Mouse (Mus musculus): ENCODE results near the gene Iqce.
"Not testable (repeated sequence)": the region's sequence is repeated elsewhere in the genome, so short reads cannot be mapped to it uniquely, and the experiment has no call there.

Iqce gene

DNA sequence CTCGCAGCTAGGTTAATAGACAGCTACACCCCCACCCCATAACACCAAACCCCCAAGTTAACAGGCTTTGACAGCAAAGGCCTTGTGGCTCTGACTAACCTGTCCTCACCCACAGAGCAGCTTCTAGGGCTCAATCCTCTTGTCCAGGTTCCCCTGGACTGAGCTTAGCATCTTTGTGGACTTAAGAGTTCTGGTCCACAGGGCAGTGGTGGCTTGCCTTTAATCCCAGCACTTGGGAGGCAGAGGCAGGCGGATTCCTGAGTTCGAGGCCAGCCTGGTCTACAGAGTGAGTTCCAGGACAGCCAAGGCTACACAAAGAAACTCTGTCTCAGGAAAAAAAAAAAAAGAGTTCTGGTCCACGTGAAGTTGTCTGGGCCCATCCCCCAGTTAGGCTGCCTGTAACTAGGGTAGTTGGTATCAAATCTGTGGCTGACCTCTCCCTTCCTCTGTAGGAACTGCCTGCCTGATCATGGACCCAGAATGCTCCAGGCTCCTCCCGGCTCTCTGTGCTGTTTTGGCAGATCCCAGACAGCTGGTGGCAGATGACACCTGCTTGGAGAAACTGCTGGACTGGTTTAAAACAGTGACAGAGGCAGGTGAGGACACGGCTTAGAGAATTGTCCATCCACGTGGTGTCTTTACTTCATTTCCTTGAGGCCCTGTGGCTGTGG lies 3.5 kb upstream of the Iqce start:
- no peak for DNase-seq (ENCODE audit: low spot score in 2 of 2)

DNA sequence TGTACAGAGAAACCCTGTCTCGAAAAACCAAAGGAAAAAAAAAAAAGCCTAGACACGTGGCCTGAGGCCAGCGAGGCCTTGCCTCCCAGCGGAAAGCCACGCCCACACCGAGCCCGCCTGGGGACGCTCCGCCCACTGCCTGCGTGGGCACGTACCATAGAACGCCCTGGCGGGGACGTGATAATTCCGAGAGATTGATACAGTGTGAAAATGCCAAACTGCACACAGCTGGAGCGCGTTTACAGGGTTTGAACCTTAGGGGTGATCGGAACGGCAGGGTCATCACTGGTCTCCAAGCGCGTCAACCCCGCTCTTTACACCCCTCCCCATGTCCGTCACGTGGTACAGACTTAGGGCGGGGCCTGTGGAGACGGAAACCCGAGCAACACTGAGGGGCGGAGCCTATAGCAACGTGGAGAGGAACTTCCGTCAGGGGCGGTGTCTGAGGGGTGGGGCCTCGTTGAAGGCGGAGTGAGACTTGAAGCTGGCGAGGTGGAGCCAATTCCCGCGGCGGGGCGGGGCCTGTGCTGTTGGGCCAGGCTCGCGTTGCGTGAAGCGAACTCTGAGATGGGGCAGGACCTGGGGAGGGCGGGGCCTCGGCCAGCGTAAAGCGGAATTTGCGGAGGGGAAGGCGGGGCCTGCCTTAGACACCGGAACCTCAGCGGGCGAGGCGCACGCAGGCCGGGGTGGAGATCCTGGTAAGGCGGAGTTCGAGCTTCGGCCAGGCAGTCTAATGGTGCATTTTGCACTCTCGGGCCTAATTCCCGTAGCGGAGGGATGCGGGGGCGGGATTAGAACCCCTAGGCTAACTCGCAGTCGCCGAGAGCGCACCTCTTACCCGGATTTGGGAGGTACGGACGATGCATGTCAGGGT lies 2.4 kb upstream of the Iqce start, which contains the start of gene Brat1:
TSS of gene Brat1 (plus strand) at position 634 of the 874 bp plus-strand sequence.
- peak; percentile 100 for DNase-seq (ENCODE audit: low spot score in 2 of 2)

DNA sequence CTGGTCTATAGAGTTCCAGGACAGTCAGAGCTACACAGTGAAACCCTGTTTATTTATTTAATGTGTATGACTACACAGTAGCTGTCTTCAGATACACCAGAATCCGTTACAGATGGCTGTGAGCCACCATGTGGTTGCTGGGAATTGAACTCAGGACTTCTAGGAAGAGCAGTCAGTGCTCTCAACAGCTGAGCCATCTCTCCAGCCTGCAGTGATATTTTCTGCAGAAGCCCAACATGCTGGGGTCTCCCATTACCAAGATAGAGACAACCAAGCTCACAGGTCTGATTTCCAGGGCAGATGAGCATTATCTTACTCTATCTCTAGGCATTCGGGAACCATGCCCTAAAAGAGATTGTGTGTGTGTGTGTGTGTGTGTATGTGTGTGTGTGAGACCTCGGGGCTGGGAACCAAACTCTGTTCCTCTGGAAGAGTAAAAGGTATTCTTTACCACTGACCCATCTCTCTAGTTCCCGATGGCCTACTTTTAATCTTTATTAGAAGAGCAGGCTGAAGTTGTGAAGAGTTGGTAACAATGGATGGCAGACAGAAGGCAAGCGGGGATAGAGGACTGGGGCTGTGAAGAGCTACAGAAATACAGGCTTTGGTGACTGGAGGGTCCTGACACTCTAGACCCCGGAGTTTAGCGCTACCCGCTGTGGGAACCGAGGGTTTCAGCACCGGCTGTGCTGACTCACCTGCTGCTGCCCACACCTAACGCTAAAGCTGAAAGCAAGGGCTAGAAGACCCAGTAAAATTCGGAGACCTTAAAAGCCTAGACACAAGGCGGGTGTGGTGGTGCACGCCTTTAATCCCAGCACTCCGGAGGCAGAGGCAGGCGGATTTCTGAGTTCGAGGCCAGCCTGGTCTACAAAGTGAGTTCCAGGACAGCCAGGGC lies 1.6 kb upstream of the Iqce start:
- no peak for DNase-seq (ENCODE audit: low spot score in 2 of 2)

DNA sequence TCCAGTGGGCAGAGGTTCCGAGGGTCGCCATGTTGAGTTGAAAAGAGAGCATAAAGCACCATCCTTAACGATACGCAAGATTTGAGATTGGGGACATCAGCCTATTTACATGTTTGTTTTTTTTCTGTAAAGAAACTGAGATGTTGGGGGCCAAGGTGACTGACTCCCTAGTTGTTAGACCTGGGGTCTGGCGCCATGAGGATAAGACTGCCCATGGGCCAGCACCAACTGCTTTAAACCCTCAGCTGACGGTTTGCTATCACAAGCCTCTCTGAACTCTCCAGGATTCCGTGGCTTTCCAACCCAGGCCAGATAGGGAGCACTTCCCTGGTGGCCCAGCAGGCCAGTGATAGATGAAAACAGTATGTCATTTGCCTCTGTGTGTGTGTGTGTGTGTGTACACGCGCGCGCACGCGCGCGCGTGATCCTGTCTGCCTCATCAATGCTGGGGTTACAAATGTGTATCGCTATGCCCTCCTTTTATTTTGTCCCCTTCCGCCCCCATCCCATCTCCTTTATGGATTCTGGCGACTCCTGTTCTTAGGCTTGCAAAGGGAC lies 519 bp upstream of the Iqce start:
- no peak for DNase-seq (ENCODE audit: low spot score in 2 of 2)

DNA sequence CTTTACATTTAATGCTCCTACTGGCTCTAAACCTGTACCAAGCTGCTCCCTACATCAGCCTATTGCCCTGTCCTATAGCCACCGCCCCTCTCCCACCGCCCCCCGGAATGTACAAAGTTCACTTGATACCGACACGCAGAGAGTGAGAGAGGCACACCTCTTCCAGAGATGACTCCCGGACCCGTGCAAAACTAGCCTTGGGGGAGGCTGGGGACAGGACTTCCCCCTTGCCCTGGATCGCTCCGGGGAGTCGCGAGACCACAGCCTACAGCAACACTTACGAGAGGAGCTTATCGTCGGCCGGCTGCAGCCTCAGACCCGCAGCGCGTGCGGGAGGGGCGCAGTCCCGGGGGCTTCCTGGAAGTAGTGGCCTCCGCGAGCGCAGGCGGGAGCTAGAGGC lies 517 bp downstream of the Iqce start:
- no peak for DNase-seq (ENCODE audit: low spot score in 2 of 2)

DNA sequence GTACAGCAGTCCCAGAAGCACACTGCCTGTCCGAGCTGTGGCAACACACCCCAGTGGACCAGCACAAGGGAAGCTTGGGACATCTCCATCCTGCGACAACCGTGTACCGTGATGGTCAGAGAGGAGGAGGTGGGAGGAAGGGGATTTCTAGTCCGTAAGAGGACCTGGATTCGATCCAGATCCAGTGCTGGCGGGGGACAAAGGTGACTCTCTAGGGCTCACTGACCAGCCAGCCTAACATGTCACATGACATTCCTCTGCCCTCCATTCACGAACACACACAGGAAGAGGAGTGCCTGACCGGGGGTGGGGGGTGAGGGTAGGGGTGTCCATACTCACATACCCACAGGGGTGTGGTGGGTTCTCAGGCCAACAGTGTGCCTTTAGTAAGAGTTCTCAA lies 2.4 kb downstream of the Iqce start:
- no peak for DNase-seq (ENCODE audit: low spot score in 2 of 2)

DNA sequence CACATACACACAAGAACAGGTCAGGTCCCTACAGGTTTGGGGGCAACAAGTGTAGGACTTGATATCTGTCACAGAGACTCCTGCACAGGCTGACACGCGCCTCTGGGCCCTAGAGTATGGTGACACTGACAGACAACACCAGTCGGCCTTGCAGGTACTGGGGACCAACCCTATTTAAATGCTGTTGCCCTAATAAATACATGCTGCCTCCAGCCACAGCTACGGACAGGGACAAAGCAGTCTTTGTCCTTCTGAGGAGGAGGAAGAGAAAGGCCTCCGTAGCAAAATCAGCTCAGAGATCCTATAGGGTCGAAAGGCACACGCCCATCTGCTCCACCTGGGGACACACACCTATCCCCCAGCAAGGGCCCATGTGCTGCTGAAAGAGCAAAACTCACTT lies 6.2 kb downstream of the Iqce start:
- no peak for DNase-seq (ENCODE audit: low spot score in 2 of 2)

DNA sequence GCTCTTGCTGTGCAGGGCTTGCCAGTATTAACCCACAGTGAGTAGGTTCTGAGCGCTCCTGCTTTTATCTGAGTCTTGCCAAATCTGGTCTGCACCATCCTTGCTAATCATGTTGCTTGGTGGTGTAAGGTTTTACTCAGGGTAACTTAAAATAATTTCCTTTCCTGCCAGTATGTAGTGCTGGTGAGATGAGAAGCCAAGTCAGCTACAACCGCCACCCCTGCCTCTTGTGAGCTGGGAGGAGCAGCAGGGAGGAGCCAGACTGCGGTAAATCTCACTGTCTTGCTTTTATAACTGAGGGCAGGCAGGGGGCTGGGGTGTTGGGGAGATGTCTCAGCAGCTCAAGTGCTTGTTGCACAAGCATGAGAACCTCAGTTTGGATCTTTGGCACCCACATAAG lies 13.7 kb downstream of the Iqce start:
- peak in 1 of 2 experiments; percentile 65 for DNase-seq (ENCODE audit: low spot score in 2 of 2)

DNA sequence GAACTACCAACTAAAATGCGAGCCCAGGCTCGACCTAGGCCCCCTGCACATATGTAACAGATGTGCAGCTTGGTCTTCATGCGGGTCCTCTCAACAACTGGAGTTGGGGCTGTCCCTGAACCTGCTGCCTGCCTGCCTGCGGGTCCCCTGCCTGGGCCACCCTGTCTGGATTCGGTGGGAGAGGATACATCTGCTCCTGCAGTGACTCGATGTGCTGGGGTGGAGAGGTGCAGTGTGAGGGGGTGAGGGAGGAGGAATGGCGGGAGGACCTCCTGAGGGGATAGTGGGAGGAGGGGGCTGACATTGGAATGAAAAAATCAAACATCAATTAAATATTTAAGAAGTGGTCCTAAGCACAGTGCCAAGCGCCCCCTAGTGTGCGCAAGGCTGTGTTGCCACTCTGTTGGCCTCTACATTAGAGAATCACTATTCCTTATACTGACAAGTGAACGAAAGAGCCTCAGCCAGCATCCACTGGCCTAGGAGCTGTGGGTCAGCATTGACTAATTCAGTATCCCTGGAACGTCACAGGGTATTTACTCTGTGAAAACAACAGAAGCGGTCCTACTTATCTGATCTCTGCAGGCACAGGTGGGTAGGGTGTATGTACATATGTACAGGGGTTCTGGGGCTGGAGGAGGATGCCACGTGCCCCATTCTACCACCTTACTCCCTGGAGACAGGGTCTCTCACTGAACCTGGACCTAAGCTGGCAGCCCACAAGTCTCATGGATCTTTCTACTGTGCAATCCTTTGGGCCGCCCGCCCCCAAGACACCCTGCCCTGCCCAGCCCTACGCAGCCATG lies 17.6 kb downstream of the Iqce start:
- no peak for DNase-seq (ENCODE audit: low spot score in 2 of 2)

DNA sequence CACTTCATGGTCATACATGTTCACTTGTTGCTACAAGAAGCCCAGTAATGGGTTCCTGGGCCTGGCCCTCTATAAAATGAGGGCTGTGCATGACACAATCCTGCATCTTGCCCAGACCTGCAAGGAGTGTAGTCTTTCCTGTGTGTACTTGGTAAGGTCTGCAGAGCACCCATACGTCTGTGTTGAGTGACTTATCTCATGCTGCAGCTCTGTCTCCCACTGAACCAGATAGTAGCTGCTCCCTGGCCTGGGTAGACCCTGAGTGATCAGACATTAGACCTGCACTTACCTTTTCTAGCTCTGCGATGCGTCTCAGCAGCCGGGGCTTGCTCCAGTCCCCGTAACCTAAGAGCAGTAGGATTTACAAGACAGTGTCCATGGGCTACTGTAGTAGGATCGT lies 20.1 kb downstream of the Iqce start:
- no peak for DNase-seq (ENCODE audit: low spot score in 2 of 2)

DNA sequence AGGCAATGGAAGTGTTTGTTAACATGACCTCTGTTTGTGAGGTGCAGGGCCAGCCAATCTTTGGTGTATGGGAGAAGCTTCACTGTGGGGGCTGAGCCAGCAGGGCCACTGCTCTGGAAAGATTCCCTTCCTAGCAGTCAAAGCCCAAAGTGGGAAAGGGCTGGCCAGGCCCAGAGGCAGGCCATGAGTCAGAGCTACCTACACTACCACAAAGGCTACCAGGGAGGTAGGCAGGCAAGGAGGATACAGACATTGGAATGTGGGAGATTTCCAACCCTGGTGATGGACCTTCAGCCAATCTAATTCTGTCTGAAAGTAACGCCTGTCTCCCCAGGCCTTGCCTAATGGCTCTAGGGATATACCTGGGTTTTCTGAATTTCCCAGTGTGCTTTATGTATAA lies 21.2 kb downstream of the Iqce start:
- no peak for DNase-seq (ENCODE audit: low spot score in 2 of 2)

DNA sequence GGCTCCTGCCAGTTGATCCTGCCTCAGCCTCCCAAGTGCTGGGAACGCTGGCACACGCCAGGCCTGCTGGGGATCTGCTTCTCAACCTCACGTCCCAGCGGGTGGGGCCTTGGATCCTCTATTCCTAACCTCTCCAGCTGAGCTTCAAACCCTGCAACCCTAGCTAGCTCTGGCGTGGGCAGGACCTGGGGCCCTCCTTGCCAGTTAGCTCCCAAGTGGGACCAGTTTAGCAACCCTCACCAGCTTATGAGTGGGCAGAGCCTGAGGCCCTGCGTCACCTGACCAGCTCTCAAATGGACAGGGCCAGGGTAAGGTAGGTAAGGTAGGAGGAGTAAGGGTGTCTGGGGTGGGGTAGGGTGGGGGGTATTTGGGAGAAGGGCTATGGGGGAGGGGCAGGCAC lies 22.1 kb downstream of the Iqce start:
- DNase-seq (ENCODE audit: low spot score in 2 of 2), result no peak

DNA sequence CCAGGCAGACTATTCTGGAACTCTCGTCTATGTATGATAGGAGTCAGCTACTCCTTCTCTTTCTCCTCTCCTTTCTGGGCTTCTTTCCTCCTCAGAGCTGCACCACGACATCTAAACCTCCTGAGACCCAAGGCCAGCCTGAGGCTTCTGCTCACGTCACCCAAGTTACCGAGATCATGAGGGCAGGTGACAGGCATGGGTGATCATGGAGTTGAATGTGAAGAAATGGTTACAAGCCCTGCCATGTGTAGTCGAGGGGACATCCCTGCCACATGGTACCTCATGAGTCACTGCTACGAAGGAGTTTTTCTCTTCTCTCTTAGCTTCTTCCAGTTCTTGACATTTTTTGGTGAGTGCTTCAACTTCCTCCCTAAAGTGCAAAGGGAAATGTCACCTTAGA lies 25.0 kb downstream of the Iqce start:
- no peak for DNase-seq (ENCODE audit: low spot score in 2 of 2)

DNA sequence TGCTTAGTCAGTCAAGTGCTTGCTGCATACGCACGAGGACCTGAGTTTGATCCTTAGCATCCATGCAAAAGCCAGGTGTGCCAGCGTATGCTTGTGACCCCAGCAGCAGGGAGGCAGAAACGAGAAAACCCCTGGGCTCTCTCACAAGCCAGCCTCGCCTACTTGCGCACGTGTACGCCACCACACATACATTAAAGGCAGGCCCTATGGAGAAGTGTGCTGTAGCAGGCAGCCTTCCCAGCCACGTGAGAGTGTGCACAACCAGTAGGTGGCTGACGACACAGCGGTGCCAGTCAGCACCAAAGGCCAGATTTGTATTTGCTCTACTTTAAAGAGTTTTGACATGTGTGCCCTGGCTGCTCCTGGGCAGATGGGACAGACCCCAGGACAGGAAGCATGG lies 26.5 kb downstream of the Iqce start:
- peak in 1 of 2 experiments; percentile 68 for DNase-seq (ENCODE audit: low spot score in 2 of 2)

DNA sequence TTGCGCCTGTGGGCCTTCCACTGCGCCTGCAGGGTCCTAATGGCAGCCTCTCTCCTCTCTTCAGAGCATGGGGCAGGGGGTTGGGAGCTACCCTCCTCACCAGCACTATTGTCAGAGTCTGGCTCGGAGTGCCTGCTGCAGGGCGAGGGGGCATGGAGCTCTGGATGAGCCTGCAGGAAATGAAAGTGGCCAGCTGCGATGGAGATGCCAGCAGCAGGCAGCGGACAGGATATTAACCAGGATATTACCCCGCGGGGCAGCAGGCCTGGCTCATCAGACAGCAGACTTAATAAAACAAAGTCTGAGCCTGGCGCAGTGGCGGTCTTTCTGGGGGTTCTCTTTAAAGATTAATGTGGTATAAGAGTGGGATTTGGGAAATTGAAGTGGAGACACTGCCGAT lies 27.1 kb downstream of the Iqce start:
- DNase-seq (ENCODE audit: low spot score in 2 of 2), result no peak

DNA sequence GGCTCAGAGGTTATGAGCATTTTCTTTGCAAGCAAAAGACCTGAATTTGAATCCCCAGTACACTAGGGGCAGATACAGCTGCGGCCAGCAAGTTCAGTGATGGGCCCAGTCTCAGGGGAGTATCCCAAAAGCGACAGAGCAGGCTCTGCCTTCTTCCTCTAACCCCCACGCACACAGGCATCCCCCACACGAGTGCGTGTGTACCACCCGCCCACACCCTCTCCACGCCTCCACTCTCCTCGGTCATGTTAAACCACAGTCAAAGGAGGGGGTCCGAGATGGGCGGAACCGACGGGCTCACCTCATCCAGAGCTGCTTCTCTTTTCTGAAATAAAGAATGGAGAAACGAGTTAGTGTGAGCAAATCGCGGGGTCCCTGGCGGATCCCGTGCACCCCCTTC lies 28.1 kb downstream of the Iqce start:
- no peak for DNase-seq (ENCODE audit: low spot score in 2 of 2)

DNA sequence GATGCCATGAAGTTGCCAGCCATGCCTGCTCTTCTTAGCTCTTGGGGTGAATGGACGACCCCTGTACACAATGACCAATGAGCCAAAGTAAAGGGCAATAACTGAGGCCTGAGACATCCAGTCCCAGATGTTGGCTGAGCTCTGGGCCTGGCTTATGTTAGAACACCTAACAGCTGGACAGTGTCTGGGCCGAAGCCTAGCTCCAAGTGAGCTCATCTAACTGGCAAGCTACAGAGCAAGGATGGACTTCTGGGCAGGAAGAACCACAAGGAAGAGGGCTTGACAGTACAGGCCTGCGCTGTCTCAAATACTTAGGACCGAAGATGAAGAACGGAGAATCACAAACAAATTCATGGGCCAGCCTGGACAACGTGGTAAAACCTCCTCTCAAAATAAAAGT lies 29.6 kb downstream of the Iqce start:
- not testable (repeated sequence) for DNase-seq (ENCODE audit: low spot score in 2 of 2)

DNA sequence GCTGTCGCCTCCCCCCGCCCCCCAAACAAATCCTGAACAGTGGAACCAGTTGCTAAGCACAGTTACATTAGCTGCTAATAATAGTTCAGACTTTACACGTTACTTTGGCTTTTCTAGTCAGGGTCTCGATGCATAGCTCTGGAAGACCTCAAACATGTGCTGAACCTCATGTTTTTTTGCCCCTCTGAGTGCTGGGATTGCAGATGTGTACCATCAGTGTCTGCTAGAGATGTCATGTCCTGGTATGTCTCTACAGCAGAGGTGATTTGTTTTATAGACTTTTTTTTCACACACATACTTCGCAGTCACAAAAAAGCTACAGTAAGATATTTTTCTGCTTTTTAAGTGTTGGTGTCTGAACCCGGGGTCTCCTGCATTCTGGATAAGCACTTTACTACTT lies 30.1 kb downstream of the Iqce start:
- DNase-seq (ENCODE audit: low spot score in 2 of 2), result no peak

DNA sequence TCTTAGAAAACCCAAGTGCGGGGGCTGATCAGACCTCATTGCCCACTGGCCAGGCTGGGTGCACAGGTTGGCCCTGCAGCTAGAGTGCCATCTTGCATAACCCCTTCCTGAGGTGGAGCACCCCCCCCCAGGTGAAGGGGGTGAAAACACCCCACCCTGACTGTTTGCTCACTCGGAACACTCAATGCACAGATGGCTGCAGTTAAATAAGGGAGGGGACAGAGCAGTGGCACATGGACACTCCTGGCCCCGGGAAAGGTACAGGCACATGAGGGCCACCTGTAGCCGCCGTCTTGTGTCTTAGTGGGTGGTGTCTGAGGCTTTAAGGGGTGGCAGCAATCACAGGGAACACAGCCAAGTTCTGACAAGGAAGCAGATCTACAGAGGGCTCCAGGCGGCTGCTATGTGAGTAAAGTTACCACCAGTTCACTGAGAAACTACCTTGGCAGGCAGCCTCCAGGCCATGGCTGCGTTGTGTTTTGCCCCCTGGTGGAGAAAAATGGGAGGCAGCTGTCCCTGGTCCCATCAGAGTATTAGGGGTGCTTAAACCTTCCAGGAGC lies 38.5 kb downstream of the Iqce start:
- peak in 1 of 2 experiments; percentile 71 for DNase-seq (ENCODE audit: low spot score in 2 of 2)

DNA sequence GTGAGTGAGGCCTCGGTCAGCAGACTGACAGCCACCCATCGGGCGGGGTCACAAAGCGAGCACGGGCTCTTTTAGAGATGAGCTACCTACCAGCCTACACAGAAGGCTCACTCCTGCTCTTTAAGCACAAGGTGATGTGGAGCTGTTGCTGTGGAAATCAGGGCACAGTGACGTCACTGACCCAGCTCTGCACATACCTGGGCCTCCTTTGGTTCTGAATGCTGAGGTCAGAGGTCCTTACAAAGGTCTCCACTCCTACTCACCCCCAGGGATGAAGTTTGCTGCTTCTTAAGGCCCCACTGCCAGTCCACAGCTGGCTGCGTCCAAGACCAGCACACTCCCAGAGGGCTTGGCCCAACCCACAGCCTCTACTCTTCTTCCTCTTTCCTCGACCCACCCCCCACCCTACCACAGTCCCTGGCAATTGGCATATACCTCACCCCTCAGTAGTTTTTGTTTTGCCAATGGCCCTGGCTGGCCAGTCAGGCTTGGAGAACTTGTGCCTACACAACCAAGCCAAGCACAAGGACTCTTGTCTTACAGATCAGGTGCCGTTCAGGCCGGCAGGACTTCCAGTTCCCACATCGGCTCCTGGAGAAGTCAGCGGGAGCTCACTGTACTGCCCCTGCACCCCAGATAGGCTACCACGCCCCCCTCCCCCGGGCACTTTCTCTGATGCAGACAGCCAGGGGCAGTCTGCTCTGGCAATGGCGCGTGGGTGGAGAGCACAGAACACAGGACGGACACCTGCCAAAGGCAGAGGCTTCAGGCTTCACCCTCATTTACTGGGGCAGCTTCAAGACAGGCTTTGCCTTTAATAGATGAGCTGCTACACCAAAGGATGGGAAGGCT lies 39.2 kb downstream of the Iqce start:
- DNase-seq (ENCODE audit: low spot score in 2 of 2), result no peak
